ENCODE assay signal across 8 mouse cellular contexts in the genomic region with DNA sequence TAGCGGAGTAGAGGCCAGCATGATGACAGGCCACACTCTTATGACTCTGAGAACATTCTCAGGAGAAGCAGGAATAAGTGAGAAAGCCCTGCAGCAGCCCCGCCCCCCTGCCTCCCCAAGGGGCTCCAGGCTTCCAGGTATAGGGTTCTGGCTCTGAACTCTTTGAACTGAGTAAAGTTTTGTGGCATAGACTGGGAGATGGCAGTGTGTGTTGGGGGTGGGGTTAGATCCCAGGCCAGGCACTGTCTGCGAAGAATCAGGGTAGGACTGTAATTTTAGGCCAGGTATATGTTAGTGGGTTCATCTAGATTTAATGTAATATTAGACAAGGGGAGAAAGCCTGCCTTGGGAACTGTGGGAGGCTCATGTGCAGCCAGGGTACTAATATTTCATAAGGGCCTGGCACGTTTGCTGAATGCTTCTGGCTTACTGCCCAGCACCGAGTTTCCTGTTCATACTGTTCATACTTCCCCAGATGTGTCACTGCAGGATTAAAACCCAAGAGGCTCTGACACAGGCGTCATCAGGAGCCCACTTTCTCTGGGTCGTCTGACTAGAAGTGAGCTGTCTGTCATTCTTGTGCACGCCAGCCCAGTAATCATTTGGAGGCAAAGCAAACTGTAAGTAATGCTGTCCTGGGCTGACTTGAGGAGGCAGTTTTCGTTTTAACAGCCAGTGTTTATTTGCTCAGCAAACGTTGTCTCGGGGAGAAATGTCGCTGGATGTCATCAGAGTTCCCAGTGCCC. TPM values are rescaled to one million over a fixed set of nuclear protein-coding genes. Genes with fewer than 3 reads are reported as not detected.
DNase-seq lines count a peak whose midpoint lies in the region; ATAC-seq and TF ChIP-seq lines count a peak whose summit lies in the region.

A gene (plus strand): TSS at position 542 of the 746 bp plus-strand sequence.

- peak within 1 kb of the TSS; percentile 16; the same call in 1 of the 2 replicates for H3K27ac ChIP-seq in kidney, embryonic 16.5 days (ENCODE audit: low read length)
- no peak within 1 kb of the TSS for H3K27ac ChIP-seq in cerebellum, adult 2 months (ENCODE audit: insufficient read depth, low read length)

- H3K36me3 ChIP-seq in kidney, embryonic 16.5 days (ENCODE audit: insufficient read depth, low read length), result no peaks in the 10 kb centered on the region

- DNase-seq in embryo, embryonic 11 days, result peak; percentile 18
- no peak for DNase-seq in embryo, embryonic 10.5 days (ENCODE audit: low spot score)
- DNase-seq in adrenal gland, postnatal 14 days, result peak; percentile 89
- peak; percentile 91 to 92 for DNase-seq in heart, adult 18-20 months
- peak; percentile 95 for DNase-seq in lung, postnatal 36 days
- peak; percentile 88 for DNase-seq in urinary bladder, postnatal 14 days (ENCODE audit: low spot score)
- DNase-seq in cerebellum, adult 2 months, result no peak

- TF ChIP-seq POLR2A in cerebellum, adult 2 months (IDR thresholded peaks at IDR 0.05; ENCODE audit: borderline replicate concordance, insufficient read depth, low read length), result no peak

- H3K9me3 ChIP-seq in kidney, embryonic 16.5 days (ENCODE audit: low read length), result no peaks in the 10 kb centered on the region

- WGBS in kidney, embryonic 16.5 days, result 21% methylated on average over 12 of the region's 12 CpGs
- WGBS in cerebellum, adult 2 months, result 33% methylated on average over 12 of the region's 12 CpGs

- no peaks in the 10 kb centered on the region; the same call in 1 of the 2 replicates for H3K27me3 ChIP-seq in kidney, embryonic 16.5 days (ENCODE audit: insufficient read depth, low read length)
- no peaks in the 10 kb centered on the region for H3K27me3 ChIP-seq in cerebellum, adult 2 months (ENCODE audit: control insufficient read depth, insufficient read depth, low read length)

- peak within 1 kb of the TSS; percentile 24 for H3K4me3 ChIP-seq in kidney, embryonic 16.5 days (ENCODE audit: low read length)
- no peak within 1 kb of the TSS for H3K4me3 ChIP-seq in cerebellum, adult 2 months (replicated peaks; ENCODE audit: insufficient read depth, low read depth, low read length)

- peak within 1 kb of the TSS; percentile 33 for H3K4me2 ChIP-seq in kidney, embryonic 16.5 days (replicated peaks; ENCODE audit: low read depth, low read length)

- TF ChIP-seq CTCF in cerebellum, adult 2 months (IDR thresholded peaks at IDR 0.05; ENCODE audit: borderline replicate concordance, insufficient read depth, low read depth, low read length), result no peak

- H3K4me1 ChIP-seq in kidney, embryonic 16.5 days (ENCODE audit: insufficient read depth, low read length), result peaks cover 19% of the 10 kb centered on the region
- H3K4me1 ChIP-seq in cerebellum, adult 2 months (ENCODE audit: control insufficient read depth, insufficient read depth, low read length), result no peaks in the 10 kb centered on the region

- peak; percentile 65 for ATAC-seq in kidney, embryonic 16.5 days (ENCODE audit: low FRiP score, low TSS enrichment)

- H3K9ac ChIP-seq in kidney, embryonic 16.5 days (replicated peaks; ENCODE audit: low read length), result 0 out of 2 replicates have a peak within 1 kb of the TSS, but pooled peaks have one; percentile 1

RNA-seq across cellular contexts. Expression of the gene that starts here (rescaled TPM):
- 6.6 and 6.9 TPM in 2 replicates for total RNA-seq in adrenal gland, postnatal 14 days (2021)
- total RNA-seq in heart, adult 18-20 months (2021), result 1 to 10 TPM; 5.6 to 6.3 TPM
- 5.1 and 5.3 TPM in 2 replicates for polyA plus RNA-seq in kidney, embryonic 16.5 days (2015; fragmentation: Nextera tagmentation; extraction: Ambion mirVana)
- 1.7 and 2.2 TPM in 2 replicates for polyA plus RNA-seq in cerebellum, adult 2 months (2012; rRNA removed)

Comparison
In these comparisons a context has a peak if more than half of its experiments do, and no peak if none do; other contexts are left out.
1. DNase-seq: peak in embryo, embryonic 11 days (single experiment), adrenal gland, postnatal 14 days (single experiment), heart, adult 18-20 months (2 of 2), lung, postnatal 36 days (single experiment) and urinary bladder, postnatal 14 days (single experiment); none in embryo, embryonic 10.5 days (single experiment) and cerebellum, adult 2 months (0 of 2).